Mouse (Mus musculus) embryonic fibroblast, embryonic 13.5 days (primary cell): Measurements from ENCODE around the gene Rogdi.

Experiments
- CTCF ChIP-seq: IDR thresholded peaks from 2 replicates; pipeline ENCODE4 v1.5.1; 2011; ENCODE audit warnings: mild to moderate bottlenecking, control low read depth, low read length, moderate library complexity, borderline replicate concordance; ENCODE audit not compliant: insufficient read depth
- POLR2A ChIP-seq: IDR thresholded peaks from 2 replicates; pipeline ENCODE4 v1.6.1; 2011; ENCODE audit warnings: low read depth, mild to moderate bottlenecking, control low read depth, low read length, moderate library complexity

DNA sequence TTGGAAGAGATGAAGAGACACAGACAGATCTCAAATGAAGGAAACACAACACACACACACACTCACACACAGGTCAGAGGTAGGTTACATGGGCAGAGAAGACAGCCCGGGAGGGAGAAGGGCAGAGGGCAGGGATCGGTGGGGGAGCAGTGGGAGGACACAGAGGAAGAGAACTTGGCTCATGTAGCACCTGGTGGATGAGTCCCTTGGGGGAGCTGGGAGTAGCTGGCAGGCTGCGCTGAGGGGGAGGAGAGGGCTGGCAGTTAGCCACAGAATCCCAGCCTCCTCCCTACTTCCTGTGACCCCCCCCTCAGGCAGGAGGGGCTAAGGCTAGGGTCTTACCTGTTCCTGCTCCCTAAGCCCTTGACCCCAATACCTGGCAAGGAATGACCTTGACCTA lies 15.8 kb downstream of the Rogdi start, which contains the start of gene Sept12:
- no peak for TF ChIP-seq CTCF
- TF ChIP-seq POLR2A: no peak
